Mouse (Mus musculus): ENCODE data around the gene Trhr2. TPM values are rescaled to one million over a fixed set of nuclear protein-coding genes. Genes with fewer than 3 reads are reported as not detected.

The Trhr2 gene
- polyA plus RNA-seq, 1 experiment from 2014 or later, result not detected

GRCm38 (mm10) chr8:122343758-122344157 is 16.8 kb downstream of the Trhr2 start:
- Histone ChIP-seq H3K4me1 (ENCODE audit: control insufficient read depth in 2 of 2, insufficient read depth in 2 of 2, low read length in 2 of 2) (peaks cover 35 to 50% of the 10 kb centered on the region in 2 experiments), H3K27me3 (ENCODE audit: control insufficient read depth, insufficient read depth, low read length) (no peaks in the 10 kb centered on the region), H3K27ac (replicated peaks in 1 of 2; ENCODE audit: control insufficient read depth in 1 of 2, insufficient read depth in 1 of 2, low read depth in 2 of 2, low read length in 2 of 2) (no peak overlapping the region), H3K4me2 (ENCODE audit: low read length) (peak overlapping the region; percentile 68), H3K36me3 (ENCODE audit: control insufficient read depth, insufficient read depth, low read length) (peaks cover 8% of the 10 kb centered on the region), H3K4me3 (ENCODE audit: control insufficient read depth in 1 of 2, insufficient read depth in 1 of 2, low read depth in 1 of 2, low read length in 2 of 2) (peak overlapping the region; percentile 27 to 29), H3K9me3 (ENCODE audit: control insufficient read depth, low read length) (no peaks in the 10 kb centered on the region), H3K9ac (ENCODE audit: low read length) (peak overlapping the region; percentile 66)
- no peak for ATAC-seq (ENCODE audit: insufficient number of reproducible peaks, insufficient read depth, low FRiP score, low read depth)
- 0% methylated on average over 13 of the region's 14 CpGs for whole genome bisulfite sequencing

GRCm38 (mm10) chr8:122343341-122343740 is 17.2 kb downstream of the Trhr2 start:
- no peak for ATAC-seq (ENCODE audit: insufficient number of reproducible peaks, insufficient read depth, low FRiP score, low read depth)
- Histone ChIP-seq H3K9me3 (ENCODE audit: control insufficient read depth, low read length) (no peaks in the 10 kb centered on the region), H3K27ac (replicated peaks in 1 of 2; ENCODE audit: control insufficient read depth in 1 of 2, insufficient read depth in 1 of 2, low read depth in 2 of 2, low read length in 2 of 2) (no peak overlapping the region), H3K9ac (ENCODE audit: low read length) (peak overlapping the region; percentile 66), H3K27me3 (ENCODE audit: control insufficient read depth, insufficient read depth, low read length) (no peaks in the 10 kb centered on the region), H3K4me1 (ENCODE audit: control insufficient read depth in 2 of 2, insufficient read depth in 2 of 2, low read length in 2 of 2) (peaks cover 34 to 49% of the 10 kb centered on the region in 2 experiments), H3K4me3 (ENCODE audit: control insufficient read depth in 1 of 2, insufficient read depth in 1 of 2, low read depth in 1 of 2, low read length in 2 of 2) (peak overlapping the region; percentile 27 to 29), H3K36me3 (ENCODE audit: control insufficient read depth, insufficient read depth, low read length) (peaks cover 11% of the 10 kb centered on the region), H3K4me2 (ENCODE audit: low read length) (peak overlapping the region; percentile 68)
- 9% methylated on average over 11 of the region's 11 CpGs for WGBS

- 5% methylated on average over 9 of the region's 9 CpGs for WGBS
- Histone ChIP-seq H3K36me3 (ENCODE audit: control insufficient read depth, insufficient read depth, low read length) (peaks cover 17% of the 10 kb centered on the region), H3K9me3 (ENCODE audit: control insufficient read depth, low read length) (no peaks in the 10 kb centered on the region), H3K27ac (replicated peaks in 1 of 2; ENCODE audit: control insufficient read depth in 1 of 2, insufficient read depth in 1 of 2, low read depth in 2 of 2, low read length in 2 of 2) (no peak overlapping the region), H3K4me3 (ENCODE audit: control insufficient read depth in 1 of 2, insufficient read depth in 1 of 2, low read depth in 1 of 2, low read length in 2 of 2) (peak overlapping the region in 1 of 2 experiments; percentile 29; a peak in 1 of 4 replicates), H3K9ac (ENCODE audit: low read length) (peak overlapping the region; percentile 66; the same call in 1 of the 2 replicates), H3K27me3 (ENCODE audit: control insufficient read depth, insufficient read depth, low read length) (no peaks in the 10 kb centered on the region), H3K4me2 (ENCODE audit: low read length) (peak overlapping the region; percentile 68), H3K4me1 (ENCODE audit: control insufficient read depth in 2 of 2, insufficient read depth in 2 of 2, low read length in 2 of 2) (peaks cover 29 to 44% of the 10 kb centered on the region in 2 experiments)
- ATAC-seq (ENCODE audit: insufficient number of reproducible peaks, insufficient read depth, low FRiP score, low read depth), result peak; percentile 22; the same call in 1 of the 2 replicates
Measured at GRCm38 (mm10) chr8:122342806-122343209, 17.7 kb downstream of the Trhr2 start.

- H3K27ac ChIP-seq (replicated peaks in 1 of 2; ENCODE audit: control insufficient read depth in 1 of 2, insufficient read depth in 1 of 2, low read depth in 2 of 2, low read length in 2 of 2), result no peak overlapping the region
- peak overlapping the region; percentile 68 for H3K4me2 ChIP-seq (ENCODE audit: low read length)
- H3K27me3 ChIP-seq (ENCODE audit: control insufficient read depth, insufficient read depth, low read length), result no peaks in the 10 kb centered on the region
- no peaks in the 10 kb centered on the region for H3K9me3 ChIP-seq (ENCODE audit: control insufficient read depth, low read length)
- H3K36me3 ChIP-seq (ENCODE audit: control insufficient read depth, insufficient read depth, low read length), result peaks cover 21% of the 10 kb centered on the region
- H3K4me1 ChIP-seq (ENCODE audit: control insufficient read depth in 2 of 2, insufficient read depth in 2 of 2, low read length in 2 of 2), result peaks cover 25 to 40% of the 10 kb centered on the region in 2 experiments
- ATAC-seq (ENCODE audit: insufficient number of reproducible peaks, insufficient read depth, low FRiP score, low read depth), result no peak
- no peak overlapping the region for H3K9ac ChIP-seq (ENCODE audit: low read length)
- WGBS, result 33% methylated on average over 5 of the region's 5 CpGs
- no peak overlapping the region for H3K4me3 ChIP-seq (ENCODE audit: control insufficient read depth in 1 of 2, insufficient read depth in 1 of 2, low read depth in 1 of 2, low read length in 2 of 2)
Measured at GRCm38 (mm10) chr8:122342362-122342761, 18.2 kb downstream of the Trhr2 start.

- H3K27me3 ChIP-seq (ENCODE audit: control insufficient read depth, insufficient read depth, low read length), result no peaks in the 10 kb centered on the region
- H3K9ac ChIP-seq (ENCODE audit: low read length), result no peak overlapping the region
- ATAC-seq (ENCODE audit: insufficient number of reproducible peaks, insufficient read depth, low FRiP score, low read depth), result no peak
- H3K4me1 ChIP-seq (ENCODE audit: control insufficient read depth in 2 of 2, insufficient read depth in 2 of 2, low read length in 2 of 2), result peaks cover 25 to 40% of the 10 kb centered on the region in 2 experiments
- no peak overlapping the region for H3K4me2 ChIP-seq (ENCODE audit: low read length)
- H3K27ac ChIP-seq (replicated peaks in 1 of 2; ENCODE audit: control insufficient read depth in 1 of 2, insufficient read depth in 1 of 2, low read depth in 2 of 2, low read length in 2 of 2), result no peak overlapping the region
- peaks cover 27% of the 10 kb centered on the region for H3K36me3 ChIP-seq (ENCODE audit: control insufficient read depth, insufficient read depth, low read length)
- H3K9me3 ChIP-seq (ENCODE audit: control insufficient read depth, low read length), result no peaks in the 10 kb centered on the region
- no peak overlapping the region for H3K4me3 ChIP-seq (ENCODE audit: control insufficient read depth in 1 of 2, insufficient read depth in 1 of 2, low read depth in 1 of 2, low read length in 2 of 2)
- 64% methylated on average over 6 of the region's 6 CpGs for WGBS
Measured at GRCm38 (mm10) chr8:122341790-122342189, 18.8 kb downstream of the Trhr2 start.

GRCm38 (mm10) chr8:122340761-122341160 is 19.8 kb downstream of the Trhr2 start:
- Histone ChIP-seq H3K36me3 (ENCODE audit: control insufficient read depth, insufficient read depth, low read length) (peaks cover 37% of the 10 kb centered on the region), H3K4me1 (ENCODE audit: control insufficient read depth in 2 of 2, insufficient read depth in 2 of 2, low read length in 2 of 2) (peaks cover 28 to 44% of the 10 kb centered on the region in 2 experiments), H3K4me3 (ENCODE audit: control insufficient read depth in 1 of 2, insufficient read depth in 1 of 2, low read depth in 1 of 2, low read length in 2 of 2) (no peak overlapping the region), H3K4me2 (ENCODE audit: low read length) (no peak overlapping the region), H3K27ac (replicated peaks in 1 of 2; ENCODE audit: control insufficient read depth in 1 of 2, insufficient read depth in 1 of 2, low read depth in 2 of 2, low read length in 2 of 2) (no peak overlapping the region), H3K9me3 (ENCODE audit: control insufficient read depth, low read length) (no peaks in the 10 kb centered on the region), H3K27me3 (ENCODE audit: control insufficient read depth, insufficient read depth, low read length) (no peaks in the 10 kb centered on the region), H3K9ac (ENCODE audit: low read length) (no peak overlapping the region)
- 85% methylated on average over 3 of the region's 3 CpGs for WGBS
- no peak for ATAC-seq (ENCODE audit: insufficient number of reproducible peaks, insufficient read depth, low FRiP score, low read depth)

GRCm38 (mm10) chr8:122338852-122339251 is 21.7 kb downstream of the Trhr2 start:
- no peak overlapping the region for H3K9ac ChIP-seq (ENCODE audit: low read length)
- H3K27ac ChIP-seq (replicated peaks in 1 of 2; ENCODE audit: control insufficient read depth in 1 of 2, insufficient read depth in 1 of 2, low read depth in 2 of 2, low read length in 2 of 2), result no peak overlapping the region
- no peak overlapping the region for H3K4me3 ChIP-seq (ENCODE audit: control insufficient read depth in 1 of 2, insufficient read depth in 1 of 2, low read depth in 1 of 2, low read length in 2 of 2)
- H3K9me3 ChIP-seq (ENCODE audit: control insufficient read depth, low read length), result no peaks in the 10 kb centered on the region
- no peak for ATAC-seq (ENCODE audit: insufficient number of reproducible peaks, insufficient read depth, low FRiP score, low read depth)
- peaks cover 56% of the 10 kb centered on the region for H3K36me3 ChIP-seq (ENCODE audit: control insufficient read depth, insufficient read depth, low read length)
- H3K4me1 ChIP-seq (ENCODE audit: control insufficient read depth in 2 of 2, insufficient read depth in 2 of 2, low read length in 2 of 2), result peaks cover 17 to 26% of the 10 kb centered on the region in 2 experiments
- H3K27me3 ChIP-seq (ENCODE audit: control insufficient read depth, insufficient read depth, low read length), result no peaks in the 10 kb centered on the region
- H3K4me2 ChIP-seq (ENCODE audit: low read length), result no peak overlapping the region
- 62% methylated on average over 6 of the region's 6 CpGs for WGBS
